Mouse (Mus musculus) spleen, embryonic (tissue): ENCODE results near the gene Arl4a.

Experiments used
- CTCF ChIA-PET: fragments of 350-600 bp; sonication (Branson Sonifier 250); formaldehyde crosslinking; loops from one replicate; lab custom pipeline; 2022; lab: Charles Lee

Gene Arl4a

GRCm38 (mm10) chr12:40009866-40010265, 28.0 kb downstream of the Arl4a start:
- CTCF ChIA-PET, result no interaction called here

GRCm38 (mm10) chr12:40008459-40008858, 29.4 kb downstream of the Arl4a start:
- CTCF ChIA-PET, result no interaction called here

GRCm38 (mm10) chr12:40004766-40005165, 33.1 kb downstream of the Arl4a start:
- CTCF ChIA-PET, result no interaction called here

GRCm38 (mm10) chr12:39998853-39999195, 39.0 kb downstream of the Arl4a start:
- CTCF ChIA-PET, result no interaction called here

GRCm38 (mm10) chr12:39998070-39998852, 39.6 kb downstream of the Arl4a start:
- CTCF ChIA-PET, result no interaction called here

- CTCF ChIA-PET, result no interaction called here
Observed at GRCm38 (mm10) chr12:39997651-39998050, 40.2 kb downstream of the Arl4a start.

GRCm38 (mm10) chr12:39996015-39996414, 41.8 kb downstream of the Arl4a start:
- CTCF ChIA-PET, result no interaction called here

- CTCF ChIA-PET, result no interaction called here
Observed at GRCm38 (mm10) chr12:39995609-39996008, 42.2 kb downstream of the Arl4a start.

- CTCF ChIA-PET, result no interaction called here
Observed at GRCm38 (mm10) chr12:39992767-39993302, 45.0 kb downstream of the Arl4a start.

GRCm38 (mm10) chr12:39990830-39991780, 46.7 kb downstream of the Arl4a start:
- CTCF ChIA-PET, result interaction anchor here (0.6 kb wide), 1 partner anchor 111 kb away, joined by 4 read pairs; no protein-coding TSS in a partner anchor

GRCm38 (mm10) chr12:39989136-39989535, 48.7 kb downstream of the Arl4a start:
- CTCF ChIA-PET, result no interaction called here

- CTCF ChIA-PET, result no interaction called here
Observed at GRCm38 (mm10) chr12:39987177-39987576, 50.6 kb downstream of the Arl4a start.

GRCm38 (mm10) chr12:39985639-39986038, 52.2 kb downstream of the Arl4a start:
- CTCF ChIA-PET, result no interaction called here

- CTCF ChIA-PET, result no interaction called here
Observed at GRCm38 (mm10) chr12:39979792-39980191, 58.0 kb downstream of the Arl4a start.

- CTCF ChIA-PET, result no interaction called here
Observed at GRCm38 (mm10) chr12:39979066-39979465, 58.8 kb downstream of the Arl4a start.

- CTCF ChIA-PET, result no interaction called here
Observed at GRCm38 (mm10) chr12:39977996-39978590, 59.7 kb downstream of the Arl4a start.

GRCm38 (mm10) chr12:39976426-39976825, 61.4 kb downstream of the Arl4a start:
- CTCF ChIA-PET, result interaction anchor here (0.8 kb wide), 1 partner anchor 244 kb away, joined by 14 read pairs; no protein-coding TSS in a partner anchor

GRCm38 (mm10) chr12:39975829-39976340, 61.9 kb downstream of the Arl4a start:
- CTCF ChIA-PET, result interaction anchor here (0.8 kb wide), 1 partner anchor 244 kb away, joined by 14 read pairs; no protein-coding TSS in a partner anchor

- CTCF ChIA-PET, result no interaction called here
Observed at GRCm38 (mm10) chr12:39974977-39975583, 62.7 kb downstream of the Arl4a start.

- CTCF ChIA-PET, result no interaction called here
Observed at GRCm38 (mm10) chr12:39974273-39974672, 63.6 kb downstream of the Arl4a start.

- CTCF ChIA-PET, result no interaction called here
Observed at GRCm38 (mm10) chr12:39969500-39969899, 68.3 kb downstream of the Arl4a start.
